Mouse (Mus musculus) frontal cortex, postnatal 25 days (tissue): ENCODE data around the gene Akap13.

Experiments
- DNase-seq, 2 experiments: peaks; one replicate each; pipeline ENCODE4 v3.0.0; 2022; ENCODE audit warnings: low spot score in 2 of 2

Gene Akap13

GRCm38 (mm10) chr7:75559119-75559518 is 103.8 kb downstream of the Akap13 start:
- DNase-seq: no peak

- DNase-seq: no peak
These were observed 104.6 kb downstream of the Akap13 start for GRCm38 (mm10) chr7:75559915-75560314.

GRCm38 (mm10) chr7:75560566-75560965 is 105.2 kb downstream of the Akap13 start:
- DNase-seq: no peak

GRCm38 (mm10) chr7:75561134-75561533 is 105.8 kb downstream of the Akap13 start:
- no peak for DNase-seq

- DNase-seq: no peak
These were observed 112.9 kb downstream of the Akap13 start for GRCm38 (mm10) chr7:75568276-75568675.

GRCm38 (mm10) chr7:75568883-75569282 is 113.5 kb downstream of the Akap13 start:
- DNase-seq: no peak

- DNase-seq: no peak
These were observed 114.9 kb downstream of the Akap13 start for GRCm38 (mm10) chr7:75570218-75570617.

GRCm38 (mm10) chr7:75571078-75571477 is 115.7 kb downstream of the Akap13 start:
- DNase-seq: no peak

GRCm38 (mm10) chr7:75572127-75572526 is 116.8 kb downstream of the Akap13 start:
- no peak for DNase-seq

- DNase-seq: no peak
These were observed 119.9 kb downstream of the Akap13 start for GRCm38 (mm10) chr7:75575120-75575649.

- no peak for DNase-seq
These were observed 120.7 kb downstream of the Akap13 start for GRCm38 (mm10) chr7:75575800-75576585.

GRCm38 (mm10) chr7:75576851-75577250 is 121.5 kb downstream of the Akap13 start:
- no peak for DNase-seq

GRCm38 (mm10) chr7:75577353-75577752 is 122.0 kb downstream of the Akap13 start:
- DNase-seq: no peak

- DNase-seq: no peak
These were observed 123.3 kb downstream of the Akap13 start for GRCm38 (mm10) chr7:75578647-75579046.

GRCm38 (mm10) chr7:75582091-75582490 is 126.8 kb downstream of the Akap13 start:
- DNase-seq: no peak

GRCm38 (mm10) chr7:75584100-75584499 is 128.8 kb downstream of the Akap13 start:
- DNase-seq: no peak

GRCm38 (mm10) chr7:75585409-75585808 is 130.1 kb downstream of the Akap13 start:
- no peak for DNase-seq

GRCm38 (mm10) chr7:75586113-75586512 is 130.8 kb downstream of the Akap13 start:
- no peak for DNase-seq

- DNase-seq: no peak
These were observed 132.4 kb downstream of the Akap13 start for GRCm38 (mm10) chr7:75587727-75588126.

- no peak for DNase-seq
These were observed 134.1 kb downstream of the Akap13 start for GRCm38 (mm10) chr7:75589304-75589973.

- DNase-seq: no peak
These were observed 136.6 kb downstream of the Akap13 start for GRCm38 (mm10) chr7:75591961-75592360.

GRCm38 (mm10) chr7:75594801-75595200 is 139.5 kb downstream of the Akap13 start:
- no peak for DNase-seq

- DNase-seq: no peak
These were observed 139.9 kb downstream of the Akap13 start for GRCm38 (mm10) chr7:75595268-75595667.
